Mouse (Mus musculus) adrenal gland, adult 8-10 months (tissue): ENCODE measurements around the gene Nabp2. TPM values are rescaled to one million over a fixed set of nuclear protein-coding genes. Genes with fewer than 3 reads are reported as not detected.

Experiments
- DNase-seq: peaks from one replicate; pipeline ENCODE4 v3.0.0; 2022
- total RNA-seq, 4 experiments: library from RNA; stranded (reverse); gene quantifications; 2 replicates each; pipeline ENCODE4 v1.2.4; 2022

Gene Nabp2
- total RNA-seq, 4 experiments from 2014 or later: 76.6 to 93.8 (median 86.8) TPM

- no peak for DNase-seq
Observed at GRCm38 (mm10) chr10:128382482-128382881, 28.8 kb downstream of the Nabp2 start.

GRCm38 (mm10) chr10:128380565-128380964, 30.7 kb downstream of the Nabp2 start:
- no peak for DNase-seq

- no peak for DNase-seq
Observed at GRCm38 (mm10) chr10:128379260-128379659, 32.0 kb downstream of the Nabp2 start.

GRCm38 (mm10) chr10:128378462-128378861, 32.8 kb downstream of the Nabp2 start:
- no peak for DNase-seq

GRCm38 (mm10) chr10:128377940-128378448, 33.3 kb downstream of the Nabp2 start:
- no peak for DNase-seq

GRCm38 (mm10) chr10:128377222-128377939, 33.9 kb downstream of the Nabp2 start:
- no peak for DNase-seq

GRCm38 (mm10) chr10:128376455-128377211, 34.7 kb downstream of the Nabp2 start, which contains the start of gene Ankrd52:
TSS of gene Ankrd52 (plus strand) at chr10:128377115.
- peak; percentile 69 for DNase-seq

- DNase-seq: no peak
Observed at GRCm38 (mm10) chr10:128376099-128376454, 35.2 kb downstream of the Nabp2 start.

GRCm38 (mm10) chr10:128374393-128374792, 36.9 kb downstream of the Nabp2 start:
- no peak for DNase-seq

GRCm38 (mm10) chr10:128372989-128373748, 38.1 kb downstream of the Nabp2 start:
- no peak for DNase-seq

- no peak for DNase-seq
Observed at GRCm38 (mm10) chr10:128372142-128372541, 39.1 kb downstream of the Nabp2 start.

- DNase-seq: no peak
Observed at GRCm38 (mm10) chr10:128370601-128371000, 40.7 kb downstream of the Nabp2 start.

- DNase-seq: no peak
Observed at GRCm38 (mm10) chr10:128370021-128370420, 41.3 kb downstream of the Nabp2 start.

- DNase-seq: no peak
Observed at GRCm38 (mm10) chr10:128369599-128369998, 41.7 kb downstream of the Nabp2 start.

GRCm38 (mm10) chr10:128369218-128369543, 42.1 kb downstream of the Nabp2 start:
- DNase-seq: no peak

- DNase-seq: peak; percentile 92
Observed at GRCm38 (mm10) chr10:128368402-128369217, 42.7 kb downstream of the Nabp2 start, which contains the start of gene Coq10a. TSS of gene Coq10a (minus strand) at chr10:128368997.

GRCm38 (mm10) chr10:128367899-128368401, 43.3 kb downstream of the Nabp2 start:
- DNase-seq: no peak

GRCm38 (mm10) chr10:128362568-128362967, 48.7 kb downstream of the Nabp2 start:
- DNase-seq: no peak

GRCm38 (mm10) chr10:128361836-128362235, 49.5 kb downstream of the Nabp2 start:
- no peak for DNase-seq

GRCm38 (mm10) chr10:128359226-128359625, 52.1 kb downstream of the Nabp2 start:
- DNase-seq: peak; percentile 68

GRCm38 (mm10) chr10:128358796-128359195, 52.5 kb downstream of the Nabp2 start:
- DNase-seq: no peak
